Mouse (Mus musculus): ENCODE data around the gene Crcp. TPM values are rescaled to one million over a fixed set of nuclear protein-coding genes. Genes with fewer than 3 reads are reported as not detected.

Gene Crcp
- polyA plus RNA-seq, 1 experiment from 2014 or later: 53.3 TPM

DNA sequence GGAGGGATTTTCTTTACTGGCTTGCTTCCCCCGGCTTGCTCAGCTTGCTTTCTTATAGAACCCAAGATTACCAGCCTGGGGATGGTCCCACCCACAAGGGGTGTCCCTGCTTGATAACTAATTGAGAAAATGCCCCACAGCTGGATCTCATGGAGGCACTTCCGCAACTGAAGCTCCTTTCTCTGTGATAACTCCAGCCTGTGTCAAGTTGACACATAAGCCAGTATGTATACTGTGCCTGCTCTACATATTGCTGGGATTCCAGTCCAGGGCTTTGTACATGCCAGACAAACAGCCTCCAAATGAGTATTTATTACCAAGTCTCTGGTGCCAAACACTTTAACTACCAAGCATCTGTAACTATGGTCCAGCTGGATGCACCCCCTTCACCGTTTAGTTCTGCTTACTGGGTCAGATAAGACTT is 38.8 kb downstream of the Crcp start:
- no peak overlapping the region for H3K4me2 ChIP-seq (replicated peaks)
- no peaks in the 10 kb centered on the region for H3K36me3 ChIP-seq
- no peak overlapping the region for H3K9ac ChIP-seq
- no peak for ATAC-seq (ENCODE audit: low FRiP score)
- no peaks in the 10 kb centered on the region for H3K4me1 ChIP-seq
- no peaks in the 10 kb centered on the region for H3K9me3 ChIP-seq (replicated peaks)
- H3K27ac ChIP-seq: no peak overlapping the region
- 93% methylated on average over 3 of the region's 3 CpGs for WGBS
- no peak overlapping the region for H3K4me3 ChIP-seq
- H3K27me3 ChIP-seq: no peaks in the 10 kb centered on the region

- Histone ChIP-seq H3K4me2 (replicated peaks) (no peak within 1 kb of the TSS), H3K9me3 (replicated peaks) (no peaks in the 10 kb centered on the region), H3K4me1 (no peaks in the 10 kb centered on the region), H3K36me3 (no peaks in the 10 kb centered on the region), H3K9ac (no peak within 1 kb of the TSS), H3K27me3 (no peaks in the 10 kb centered on the region), H3K4me3 (no peak within 1 kb of the TSS), H3K27ac (no peak within 1 kb of the TSS)
- ATAC-seq (ENCODE audit: low FRiP score): no peak
- 94% methylated on average over 6 of the region's 6 CpGs for WGBS
Observed at GRCm38 (mm10) chr5:130073026-130073425, 43.9 kb downstream of the Crcp start, which contains the start of gene Tpst1. TSS of gene Tpst1 (plus strand) at chr5:130073326.

GRCm38 (mm10) chr5:130074491-130074890 is 45.4 kb downstream of the Crcp start:
- Histone ChIP-seq H3K4me2 (replicated peaks) (no peak overlapping the region), H3K9me3 (replicated peaks) (no peaks in the 10 kb centered on the region), H3K36me3 (no peaks in the 10 kb centered on the region), H3K9ac (no peak overlapping the region), H3K27me3 (no peaks in the 10 kb centered on the region), H3K4me3 (no peak overlapping the region), H3K27ac (no peak overlapping the region), H3K4me1 (0 out of 2 replicates have a peak, but pooled peaks cover 4% of the 10 kb centered on the region)
- ATAC-seq (ENCODE audit: low FRiP score): no peak
- 76% methylated on average over 6 of the region's 6 CpGs for WGBS

DNA sequence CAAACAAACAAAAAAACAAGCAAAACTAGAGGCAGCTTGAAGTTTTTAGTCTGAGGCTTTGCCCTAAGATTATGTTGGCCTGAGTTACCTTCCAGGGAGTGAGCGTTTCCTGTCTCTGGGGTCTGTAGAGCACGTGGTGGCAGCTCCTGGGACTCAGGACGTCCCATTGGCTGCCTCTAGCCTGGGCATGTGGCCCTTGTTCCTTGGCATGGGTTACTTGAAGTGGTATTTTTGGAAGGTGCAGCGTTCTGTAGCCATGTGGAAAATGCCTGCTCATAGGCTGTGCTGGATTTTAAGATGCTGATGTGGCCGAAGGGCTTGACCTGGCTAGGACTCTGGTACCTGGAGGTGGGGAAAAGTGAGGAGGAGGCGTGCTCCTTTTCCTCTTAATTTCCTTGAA is 47.3 kb downstream of the Crcp start:
- H3K4me2 ChIP-seq (replicated peaks): no peak overlapping the region
- no peaks in the 10 kb centered on the region for H3K36me3 ChIP-seq
- H3K4me1 ChIP-seq: peaks cover 11% of the 10 kb centered on the region; the same call in 1 of the 2 replicates
- 0 out of 2 replicates have a peak, but pooled peaks cover 2% of the 10 kb centered on the region for H3K9me3 ChIP-seq (replicated peaks)
- no peaks in the 10 kb centered on the region for H3K27me3 ChIP-seq
- ATAC-seq (ENCODE audit: low FRiP score): no peak
- H3K9ac ChIP-seq: no peak overlapping the region
- no peak overlapping the region for H3K4me3 ChIP-seq
- WGBS: 73% methylated on average over 6 of the region's 6 CpGs
- H3K27ac ChIP-seq: no peak overlapping the region

DNA sequence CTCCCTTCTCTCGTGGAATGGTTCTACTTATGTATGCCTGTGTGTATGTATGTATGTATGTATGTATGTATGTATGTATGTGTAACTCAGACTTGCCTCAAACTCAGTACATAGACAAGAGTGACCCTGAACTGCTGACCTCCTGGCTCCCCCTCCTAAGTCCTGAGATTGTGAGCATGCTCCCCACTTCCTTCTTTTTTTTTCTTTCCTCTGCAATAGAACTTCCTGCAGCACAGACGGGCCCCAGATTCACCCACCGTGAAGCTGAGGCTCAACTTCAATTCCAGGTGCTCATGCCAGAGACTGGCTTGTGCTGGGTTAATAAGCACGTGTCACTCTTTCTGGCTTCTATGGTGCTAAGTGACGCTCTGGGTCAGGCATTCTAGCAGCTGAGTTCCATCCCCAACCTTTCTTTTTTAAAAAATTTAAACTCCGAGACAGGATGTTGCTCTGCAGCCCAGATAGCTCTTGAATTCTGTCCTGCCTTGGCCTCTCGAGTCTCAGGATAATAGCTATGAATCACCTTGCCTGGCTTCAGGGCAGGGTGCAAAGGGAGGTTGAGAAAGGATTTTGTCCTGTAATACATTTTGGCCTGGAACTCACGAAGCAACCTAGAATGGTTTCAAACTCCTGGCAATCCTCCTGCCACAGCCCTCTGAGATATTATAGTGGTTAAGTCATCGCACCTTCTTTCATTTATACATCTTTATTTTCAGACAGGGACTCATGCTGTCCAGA is 49.2 kb downstream of the Crcp start:
- Histone ChIP-seq H3K36me3 (no peaks in the 10 kb centered on the region), H3K9me3 (replicated peaks) (0 out of 2 replicates have a peak, but pooled peaks cover 4% of the 10 kb centered on the region), H3K9ac (no peak overlapping the region), H3K4me3 (no peak overlapping the region), H3K4me2 (replicated peaks) (no peak overlapping the region), H3K4me1 (peaks cover 11% of the 10 kb centered on the region; the same call in 1 of the 2 replicates), H3K27ac (no peak overlapping the region), H3K27me3 (no peaks in the 10 kb centered on the region)
- 82% methylated on average over 9 of the region's 9 CpGs for WGBS
- no peak for ATAC-seq (ENCODE audit: low FRiP score)

DNA sequence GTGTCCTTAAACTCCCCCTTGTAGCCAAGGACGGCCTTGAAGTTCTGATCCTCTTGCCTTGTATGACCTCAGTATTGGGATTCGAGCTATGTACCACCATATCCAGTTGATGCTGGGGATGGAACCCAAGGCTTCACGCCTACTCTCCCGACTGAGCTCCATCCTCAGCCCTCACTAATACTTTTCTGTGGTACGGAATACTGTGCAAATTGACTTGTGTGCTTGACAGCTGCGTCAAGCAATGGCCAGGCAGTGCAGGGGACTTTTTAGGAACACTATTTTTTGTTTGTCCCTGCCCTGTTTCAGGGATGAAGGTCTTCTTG is 49.7 kb downstream of the Crcp start:
- peak; percentile 46 for ATAC-seq (ENCODE audit: low FRiP score)
- H3K27ac ChIP-seq: peak overlapping the region; percentile 18; the same call in 1 of the 2 replicates

GRCm38 (mm10) chr5:130079202-130080050 is 50.3 kb downstream of the Crcp start:
- Histone ChIP-seq H3K4me3 (peak overlapping the region; percentile 83), H3K36me3 (no peaks in the 10 kb centered on the region), H3K4me1 (peaks cover 11% of the 10 kb centered on the region; the same call in 1 of the 2 replicates), H3K27ac (peak overlapping the region; percentile 86), H3K27me3 (no peaks in the 10 kb centered on the region), H3K9ac (peak overlapping the region; percentile 95), H3K4me2 (replicated peaks) (peak overlapping the region; percentile 76), H3K9me3 (replicated peaks) (0 out of 2 replicates have a peak, but pooled peaks cover 4% of the 10 kb centered on the region)
- ATAC-seq (ENCODE audit: low FRiP score): peak; percentile 97
- 1% methylated on average over 66 of the region's 86 CpGs for WGBS

More for the DNA sequence above, 49.7 kb downstream of the Crcp start:
- H3K27me3 ChIP-seq: no peaks in the 10 kb centered on the region
- no peaks in the 10 kb centered on the region for H3K36me3 ChIP-seq
- WGBS: 43% methylated on average over 6 of the region's 6 CpGs
- peaks cover 11% of the 10 kb centered on the region; the same call in 1 of the 2 replicates for H3K4me1 ChIP-seq
- 0 out of 2 replicates have a peak, but pooled peaks cover 4% of the 10 kb centered on the region for H3K9me3 ChIP-seq (replicated peaks)
- peak overlapping the region; percentile 83 for H3K4me3 ChIP-seq
- H3K9ac ChIP-seq: peak overlapping the region; percentile 95
- H3K4me2 ChIP-seq (replicated peaks): peak overlapping the region; percentile 76

DNA sequence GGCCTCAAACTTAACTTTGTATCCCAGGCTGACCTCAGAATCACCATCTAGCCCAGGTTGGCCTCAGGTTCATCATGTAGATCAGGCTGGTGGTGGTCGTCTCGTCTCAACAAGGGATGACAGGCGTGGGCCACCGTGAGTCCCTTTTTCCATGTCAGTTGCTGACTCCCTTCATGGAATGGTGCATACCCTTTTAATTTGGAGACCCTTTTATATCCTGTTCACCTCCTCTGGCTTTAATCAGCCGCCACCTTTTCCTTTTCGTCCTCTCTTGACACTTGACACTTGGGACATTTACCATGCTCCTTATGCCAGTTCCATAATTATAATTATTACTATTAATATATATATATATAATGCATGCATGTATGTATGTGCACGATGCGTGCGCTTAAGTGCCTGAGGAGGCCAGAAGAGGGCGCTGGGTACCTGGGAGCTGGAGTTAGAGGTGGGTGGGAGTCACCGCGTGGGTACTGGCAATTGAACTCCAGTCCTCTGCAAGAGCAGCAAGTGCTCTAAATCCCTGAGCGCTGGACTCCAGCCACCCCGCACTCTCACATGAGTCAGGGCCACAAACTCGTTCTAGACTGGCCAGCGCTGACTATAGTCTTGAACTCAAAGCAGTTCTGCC is 51.1 kb downstream of the Crcp start:
- ATAC-seq (ENCODE audit: low FRiP score): no peak
- Histone ChIP-seq H3K4me3 (peak overlapping the region; percentile 83), H3K9ac (peak overlapping the region; percentile 95), H3K4me1 (peaks cover 11% of the 10 kb centered on the region; the same call in 1 of the 2 replicates), H3K9me3 (replicated peaks) (0 out of 2 replicates have a peak, but pooled peaks cover 4% of the 10 kb centered on the region), H3K36me3 (no peaks in the 10 kb centered on the region), H3K4me2 (replicated peaks) (peak overlapping the region; percentile 76), H3K27me3 (no peaks in the 10 kb centered on the region), H3K27ac (no peak overlapping the region)
- WGBS: 70% methylated on average over 16 of the region's 16 CpGs

DNA sequence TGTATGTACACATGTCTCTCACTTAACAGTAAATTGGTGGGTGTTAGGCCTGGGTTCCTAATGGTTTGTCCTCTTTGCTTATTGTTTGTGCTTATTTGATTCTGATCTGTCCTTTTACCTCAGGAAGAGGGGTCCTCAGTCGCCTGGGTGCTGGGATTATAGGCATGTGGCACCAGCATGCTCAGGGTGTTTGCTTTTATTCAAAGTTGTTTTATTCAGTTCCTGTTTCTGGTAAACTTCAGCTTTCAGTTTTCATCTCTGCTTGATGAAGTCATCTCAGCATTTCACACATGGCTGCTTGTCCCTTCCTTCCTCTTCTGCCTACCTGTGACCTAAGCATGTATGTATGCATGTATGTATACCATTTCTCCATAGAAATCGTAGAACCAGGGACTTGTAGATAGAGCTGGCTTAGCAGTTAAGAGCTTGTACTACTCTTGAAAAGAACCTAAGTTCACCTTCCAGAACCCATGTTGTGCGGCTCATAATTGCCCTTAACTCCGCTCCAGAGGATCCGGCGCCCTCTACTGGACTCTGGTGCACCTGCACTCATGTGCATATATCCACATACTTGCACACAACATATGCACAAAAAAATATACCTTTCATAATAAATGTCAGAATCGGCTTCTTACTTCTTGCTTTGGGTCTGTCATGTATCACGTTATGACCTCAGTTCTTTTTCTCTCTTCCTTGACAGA is 52.2 kb downstream of the Crcp start:
- H3K27ac ChIP-seq: no peak overlapping the region
- WGBS: 95% methylated on average over 8 of the region's 8 CpGs
- no peak overlapping the region for H3K4me2 ChIP-seq (replicated peaks)
- ATAC-seq (ENCODE audit: low FRiP score): no peak
- peaks cover 11% of the 10 kb centered on the region; the same call in 1 of the 2 replicates for H3K4me1 ChIP-seq
- no peak overlapping the region for H3K9ac ChIP-seq
- H3K9me3 ChIP-seq (replicated peaks): 0 out of 2 replicates have a peak, but pooled peaks cover 4% of the 10 kb centered on the region
- H3K27me3 ChIP-seq: no peaks in the 10 kb centered on the region
- no peak overlapping the region for H3K4me3 ChIP-seq
- H3K36me3 ChIP-seq: peaks cover 6% of the 10 kb centered on the region; the same call in 1 of the 2 replicates

- Histone ChIP-seq H3K9ac (no peak overlapping the region), H3K36me3 (peaks cover 6% of the 10 kb centered on the region; the same call in 1 of the 2 replicates), H3K4me1 (peaks cover 11% of the 10 kb centered on the region; the same call in 1 of the 2 replicates), H3K4me3 (no peak overlapping the region), H3K27me3 (no peaks in the 10 kb centered on the region), H3K4me2 (replicated peaks) (no peak overlapping the region), H3K27ac (no peak overlapping the region), H3K9me3 (replicated peaks) (0 out of 2 replicates have a peak, but pooled peaks cover 4% of the 10 kb centered on the region)
- ATAC-seq (ENCODE audit: low FRiP score): no peak
- WGBS: 86% methylated on average over 4 of the region's 4 CpGs
Observed at GRCm38 (mm10) chr5:130082431-130082830, 53.3 kb downstream of the Crcp start.

DNA sequence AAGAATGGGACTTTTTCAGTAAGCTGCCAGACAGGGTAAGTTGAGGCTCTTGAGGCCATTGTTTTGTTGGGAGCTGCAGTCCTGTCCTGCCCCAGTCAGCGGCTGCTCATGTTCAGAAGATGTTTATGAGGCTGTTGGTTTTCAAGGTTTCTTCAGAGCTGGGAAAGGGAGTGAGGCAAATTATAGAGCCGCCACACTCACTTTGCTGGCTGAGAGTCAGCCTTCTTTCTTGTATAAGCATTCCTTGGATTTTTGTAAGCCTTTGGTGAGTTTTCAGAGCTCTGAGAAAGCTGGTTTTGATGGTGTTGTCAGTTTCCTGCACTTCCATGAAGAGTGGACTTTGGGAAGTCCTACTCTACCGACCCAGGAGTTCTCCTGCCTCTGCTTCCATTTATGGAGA is 55.2 kb downstream of the Crcp start:
- Histone ChIP-seq H3K36me3 (peaks cover 6% of the 10 kb centered on the region; the same call in 1 of the 2 replicates), H3K4me2 (replicated peaks) (no peak overlapping the region)
- WGBS: 94% methylated on average over 3 of the region's 3 CpGs

More for the DNA sequence above, 55.2 kb downstream of the Crcp start:
- no peak overlapping the region for H3K4me3 ChIP-seq
- no peaks in the 10 kb centered on the region for H3K27me3 ChIP-seq
- H3K27ac ChIP-seq: no peak overlapping the region
- no peak for ATAC-seq (ENCODE audit: low FRiP score)
- 0 out of 2 replicates have a peak, but pooled peaks cover 4% of the 10 kb centered on the region for H3K9me3 ChIP-seq (replicated peaks)
- no peak overlapping the region for H3K9ac ChIP-seq
- H3K4me1 ChIP-seq: peaks cover 7% of the 10 kb centered on the region; the same call in 1 of the 2 replicates
